Mouse (Mus musculus): Measurements from ENCODE around the gene Phlda1.

- TF ChIP-seq CTCF (IDR thresholded peaks at IDR 0.05; ENCODE audit: control insufficient read depth, insufficient read depth, insufficient replicate concordance, low read depth, low read length): no peak
- TF ChIP-seq POLR2A (IDR thresholded peaks at IDR 0.05; ENCODE audit: control insufficient read depth, low read depth, low read length): no peak
Measured at GRCm38 (mm10) chr10:111522230-111522629, 16.1 kb downstream of the Phlda1 start.
